Mouse (Mus musculus): ENCODE measurements around the gene Sult1c1. TPM values are rescaled to one million over a fixed set of nuclear protein-coding genes. Genes with fewer than 3 reads are reported as not detected.

Gene Sult1c1
- polyA plus RNA-seq, 1 experiment, result not detected

GRCm38 (mm10) chr17:53941569-53942162 is 48.8 kb downstream of the Sult1c1 start:
- no peaks in the 10 kb centered on the region for H3K79me2 ChIP-seq (ENCODE audit: control insufficient read depth, insufficient read depth)
- H3K4me3 ChIP-seq (ENCODE audit: insufficient read depth, poor library complexity, severe bottlenecking), result no peak overlapping the region
- no peak for TF ChIP-seq MYOD1 (IDR thresholded peaks at IDR 0.05; ENCODE audit: control insufficient read depth, insufficient read length, low read depth)
- no peak for TF ChIP-seq MYOG (IDR thresholded peaks at IDR 0.05; ENCODE audit: control insufficient read depth, extremely low read depth, insufficient read length)
- TF ChIP-seq CTCF (IDR thresholded peaks at IDR 0.05; ENCODE audit: control insufficient read depth, insufficient read depth, insufficient read length), result no peak
- TF ChIP-seq CEBPB (IDR thresholded peaks at IDR 0.05; ENCODE audit: low read depth), result no peak
- TF ChIP-seq USF1 (IDR thresholded peaks at IDR 0.05; ENCODE audit: low read depth), result no peak
- no peak for TF ChIP-seq FOSL1 (IDR thresholded peaks at IDR 0.05; ENCODE audit: insufficient read depth, low read length, poor library complexity, severe bottlenecking)
- TF ChIP-seq MAX (IDR thresholded peaks at IDR 0.05), result no peak
- H3K36me3 ChIP-seq (ENCODE audit: control insufficient read depth, insufficient read depth), result no peaks in the 10 kb centered on the region
- H3ac ChIP-seq (ENCODE audit: control insufficient read depth, insufficient read length, low read depth), result no peak overlapping the region
- H3K79me3 ChIP-seq (ENCODE audit: low read depth), result no peaks in the 10 kb centered on the region
- H3K27me3 ChIP-seq (ENCODE audit: control insufficient read depth, insufficient read depth, insufficient read length), result no peaks in the 10 kb centered on the region

GRCm38 (mm10) chr17:53940726-53941125 is 49.7 kb downstream of the Sult1c1 start:
- no peak overlapping the region for H3K4me3 ChIP-seq (ENCODE audit: insufficient read depth, poor library complexity, severe bottlenecking)
- TF ChIP-seq MYOD1 (IDR thresholded peaks at IDR 0.05; ENCODE audit: control insufficient read depth, insufficient read length, low read depth), result no peak
- no peak for TF ChIP-seq CEBPB (IDR thresholded peaks at IDR 0.05; ENCODE audit: low read depth)
- no peak for TF ChIP-seq MYOG (IDR thresholded peaks at IDR 0.05; ENCODE audit: control insufficient read depth, extremely low read depth, insufficient read length)

More at GRCm38 (mm10) chr17:53940726-53941125, 49.7 kb downstream of the Sult1c1 start:
- Histone ChIP-seq H3K79me3 (ENCODE audit: low read depth) (no peaks in the 10 kb centered on the region), H3K79me2 (ENCODE audit: control insufficient read depth, insufficient read depth) (no peaks in the 10 kb centered on the region), H3ac (ENCODE audit: control insufficient read depth, insufficient read length, low read depth) (no peak overlapping the region), H3K36me3 (ENCODE audit: control insufficient read depth, insufficient read depth) (no peaks in the 10 kb centered on the region), H3K27me3 (ENCODE audit: control insufficient read depth, insufficient read depth, insufficient read length) (no peaks in the 10 kb centered on the region)

Other genes starting within 250 kb of the Sult1c1 start
- not detected for gene Sult1c2, start 144.3 kb downstream of the Sult1c1 start, polyA plus RNA-seq (2012; fragmentation: generic; extraction: Trizol)